Mouse (Mus musculus) embryo, embryonic 11.5 days (tissue): ENCODE measurements at regions not wholly inside any gene's neighbourhood (a gene's known extent, or its start where the extent isn't known, plus 50 kb on each side); places are given as distances from the start of the nearest gene placed in this dataset.

ENCODE experiments used
- DNase-seq: peaks from one replicate; pipeline ENCODE4 v3.0.0-alpha.2; 2012; ENCODE audit warnings: low read depth, low spot score

GRCm38 (mm10) chr15:62482357-62482756 lies 1362.6 kb downstream of the Gsdmc2 start:
- no peak for DNase-seq

GRCm38 (mm10) chr15:62477779-62478178 lies 1367.2 kb downstream of the Gsdmc2 start:
- no peak for DNase-seq

- DNase-seq, result no peak
These were observed 1368.5 kb downstream of the Gsdmc2 start for GRCm38 (mm10) chr15:62476452-62476851.

- peak; percentile 30 for DNase-seq
These were observed 1374.2 kb downstream of the Gsdmc2 start for GRCm38 (mm10) chr15:62470683-62471331.

GRCm38 (mm10) chr15:62468076-62468475 lies 1376.9 kb downstream of the Gsdmc2 start:
- DNase-seq, result no peak

GRCm38 (mm10) chr15:62466856-62467255 lies 1378.1 kb downstream of the Gsdmc2 start:
- DNase-seq, result no peak

- DNase-seq, result no peak
These were observed 1379.7 kb downstream of the Gsdmc2 start for GRCm38 (mm10) chr15:62465026-62465839.

- DNase-seq, result no peak
These were observed 1382.3 kb downstream of the Gsdmc2 start for GRCm38 (mm10) chr15:62462698-62463097.

GRCm38 (mm10) chr15:62461398-62462051 lies 1383.5 kb downstream of the Gsdmc2 start:
- no peak for DNase-seq

- DNase-seq, result no peak
These were observed 1384.3 kb downstream of the Gsdmc2 start for GRCm38 (mm10) chr15:62460724-62461123.

- no peak for DNase-seq
These were observed 1384.9 kb downstream of the Gsdmc2 start for GRCm38 (mm10) chr15:62460026-62460607.

- DNase-seq, result no peak
These were observed 1387.0 kb downstream of the Gsdmc2 start for GRCm38 (mm10) chr15:62457990-62458389.

GRCm38 (mm10) chr15:62457051-62457664 lies 1387.8 kb downstream of the Gsdmc2 start:
- DNase-seq, result no peak

GRCm38 (mm10) chr15:62456020-62456419 lies 1389.0 kb downstream of the Gsdmc2 start:
- DNase-seq, result no peak

GRCm38 (mm10) chr15:62448116-62448515 lies 1396.9 kb downstream of the Gsdmc2 start:
- no peak for DNase-seq

GRCm38 (mm10) chr15:62439211-62439610 lies 1405.8 kb downstream of the Gsdmc2 start:
- DNase-seq, result peak; percentile 7

- no peak for DNase-seq
These were observed 1408.3 kb downstream of the Gsdmc2 start for GRCm38 (mm10) chr15:62436631-62437030.

GRCm38 (mm10) chr15:62435141-62435680 lies 1409.8 kb downstream of the Gsdmc2 start:
- DNase-seq, result no peak

- no peak for DNase-seq
These were observed 1412.2 kb downstream of the Gsdmc2 start for GRCm38 (mm10) chr15:62432742-62433245.

GRCm38 (mm10) chr15:62431150-62431678 lies 1413.8 kb downstream of the Gsdmc2 start:
- no peak for DNase-seq

- DNase-seq, result no peak
These were observed 1422.0 kb downstream of the Gsdmc2 start for GRCm38 (mm10) chr15:62422995-62423394.
